Mouse (Mus musculus) midbrain, embryonic 14.5 days (tissue): ENCODE results near the gene Tmem266. TPM values are rescaled to one million over a fixed set of nuclear protein-coding genes. Genes with fewer than 3 reads are reported as not detected.
A peak's percentile ranks its signal among the peaks of the same experiment; 100 is the strongest.

Experiments
- ATAC-seq: fragments of 200-750 bp; cut with Nextera tagmentation; 2 replicates; pipeline ENCODE4 v1.8.0; 2017; ENCODE audit warnings: moderate number of reproducible peaks, moderate library complexity; ENCODE audit not compliant: low FRiP score, low TSS enrichment
- DNase-seq: peaks from one replicate; pipeline ENCODE4 v3.0.0-alpha.2; 2015
- H3K27ac ChIP-seq: fragments of 300-500 bp; sonication (generic); replicated peaks from 2 replicates; pipeline ENCODE4 v1.5.1; 2014; ENCODE audit warnings: mild to moderate bottlenecking, low read depth, low read length, moderate library complexity
- H3K27me3 ChIP-seq: fragments of 300-500 bp; sonication (generic); 2 replicates; pipeline ENCODE4 v1.6.1; 2014; ENCODE audit warnings: low read length, control low read depth, mixed read lengths; ENCODE audit not compliant: control insufficient read depth, insufficient read depth
- H3K36me3 ChIP-seq: fragments of 300-500 bp; sonication (generic); 2 replicates; pipeline ENCODE4 v1.6.1; 2014; ENCODE audit warnings: low read length, control low read depth; ENCODE audit not compliant: control insufficient read depth, insufficient read depth
- H3K4me1 ChIP-seq: fragments of 300-500 bp; sonication (generic); 2 replicates; pipeline ENCODE4 v1.6.1; 2014; ENCODE audit warnings: mild to moderate bottlenecking, antibody characterized with exemption, low read length, control low read depth; ENCODE audit not compliant: control insufficient read depth, insufficient read depth
- H3K4me2 ChIP-seq: fragments of 300-500 bp; sonication (generic); 2 replicates; pipeline ENCODE4 v1.6.1; 2014; ENCODE audit warnings: mild to moderate bottlenecking, low read length, moderate library complexity
- H3K4me3 ChIP-seq: fragments of 300-500 bp; sonication (generic); replicated peaks from 2 replicates; pipeline ENCODE4 v1.5.1; 2014; ENCODE audit warnings: low read depth, low read length
- H3K9ac ChIP-seq: fragments of 300-500 bp; sonication (generic); replicated peaks from 2 replicates; pipeline ENCODE4 v1.6.1; 2014; ENCODE audit warnings: mild to moderate bottlenecking, low read length, moderate library complexity
- H3K9me3 ChIP-seq: fragments of 300-500 bp; sonication (generic); 2 replicates; pipeline ENCODE4 v1.6.1; 2016; ENCODE audit warnings: low read length, control low read depth, mixed read lengths; ENCODE audit not compliant: control insufficient read depth
- WGBS: fragments of 180-500 bp; shearing (Covaris S2); extraction: QIAGEN DNeasy Blood & Tissue Kit; methylation state at CpG from one replicate; pipeline ENCODE4 v1.1.7; 2014; 5-methylcytosine and 5-hydroxymethylcytosine counted together
- polyA plus RNA-seq: library from polyadenylated mRNA; unstranded; fragments of >200 nt; fragmentation: Nextera tagmentation; extraction: Ambion mirVana; gene quantifications from 2 replicates; pipeline ENCODE4 v1.2.1, GENCODE M21; 2014

The Tmem266 gene
- polyA plus RNA-seq, 1 experiment from 2014 or later = 2.4 TPM

DNA sequence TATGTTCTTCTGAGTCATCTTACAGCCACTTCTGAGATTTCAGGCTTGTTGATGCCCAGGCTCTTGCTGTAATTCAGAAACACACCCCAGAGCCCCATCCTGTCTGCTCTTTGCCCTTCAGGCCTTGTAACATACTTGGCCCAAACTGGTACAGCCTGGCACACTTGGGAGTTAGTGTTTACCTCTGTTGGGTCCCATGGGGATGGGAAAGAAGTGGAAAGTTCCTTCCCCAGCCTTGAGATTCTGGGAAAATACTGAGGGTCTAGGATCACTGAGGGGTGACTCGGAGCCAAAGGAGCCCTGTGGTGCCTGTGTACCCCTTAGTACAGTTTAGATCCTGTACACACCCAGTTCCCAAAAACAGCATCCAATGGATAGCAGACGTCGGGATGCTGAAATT lies 95.1 kb downstream of the Tmem266 start:
- H3K4me1 ChIP-seq = no peaks in the 10 kb centered on the region
- ATAC-seq (no peak), DNase-seq (no peak)
- H3K9me3 ChIP-seq = no peaks in the 10 kb centered on the region
- no peak overlapping the region for H3K4me2 ChIP-seq
- H3K27ac ChIP-seq = no peak overlapping the region
- no peaks in the 10 kb centered on the region for H3K36me3 ChIP-seq
- H3K27me3 ChIP-seq = no peaks in the 10 kb centered on the region
- H3K9ac ChIP-seq = no peak overlapping the region
- H3K4me3 ChIP-seq = no peak overlapping the region
- 95% methylated on average over 3 of the region's 3 CpGs for WGBS

DNA sequence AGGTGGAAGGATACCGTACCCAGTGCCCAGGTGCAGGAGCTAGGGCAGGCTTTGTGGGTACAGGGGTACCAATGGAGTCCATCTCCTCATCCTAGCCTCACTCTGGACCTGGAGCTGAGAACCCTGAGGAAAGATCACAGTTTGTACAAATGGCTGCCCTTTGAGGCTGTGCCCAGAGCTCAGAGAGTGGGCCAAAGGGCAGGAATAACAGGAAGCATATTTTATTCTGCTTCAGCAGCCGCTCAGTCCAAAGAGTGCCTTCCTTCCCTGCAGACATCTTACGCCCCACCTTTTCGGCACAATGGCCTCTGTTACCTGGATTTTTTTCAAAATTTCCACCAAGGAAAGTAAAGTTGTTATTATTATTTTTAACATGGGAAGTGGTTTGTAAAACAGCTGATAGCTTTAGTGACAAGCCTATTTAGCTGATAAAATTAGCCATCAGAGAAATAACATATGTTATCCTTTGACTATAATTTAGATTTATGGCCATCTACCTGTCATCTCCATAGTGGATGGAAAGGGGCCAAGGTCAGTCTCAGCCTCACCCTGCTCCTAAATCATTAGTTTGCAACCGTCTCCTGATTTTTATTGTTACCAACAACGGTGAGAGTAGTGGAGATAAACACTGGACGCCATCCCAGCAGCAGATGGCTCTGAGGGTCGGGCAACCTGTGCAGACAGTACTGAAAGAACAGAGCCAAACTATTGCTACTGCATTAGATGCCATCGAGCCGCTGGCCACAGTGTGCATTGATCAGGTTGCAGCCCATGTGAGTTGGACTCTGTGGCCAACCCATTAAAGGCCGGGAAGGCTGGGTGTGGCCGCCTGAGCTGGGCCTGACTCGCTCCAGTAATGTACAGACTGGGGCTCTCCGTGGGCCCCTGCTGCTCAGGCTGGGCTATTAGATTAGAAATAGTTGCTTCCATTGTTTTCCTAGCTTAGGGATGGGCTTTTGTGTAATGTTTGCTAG lies 97.0 kb downstream of the Tmem266 start:
- Histone ChIP-seq H3K9ac (no peak overlapping the region), H3K4me3 (no peak overlapping the region), H3K4me1 (no peaks in the 10 kb centered on the region), H3K27ac (no peak overlapping the region), H3K9me3 (no peaks in the 10 kb centered on the region), H3K36me3 (no peaks in the 10 kb centered on the region), H3K27me3 (no peaks in the 10 kb centered on the region), H3K4me2 (no peak overlapping the region)
- 76% methylated on average over 14 of the region's 14 CpGs for WGBS
- DNase-seq = no peak
- no peak for ATAC-seq

DNA sequence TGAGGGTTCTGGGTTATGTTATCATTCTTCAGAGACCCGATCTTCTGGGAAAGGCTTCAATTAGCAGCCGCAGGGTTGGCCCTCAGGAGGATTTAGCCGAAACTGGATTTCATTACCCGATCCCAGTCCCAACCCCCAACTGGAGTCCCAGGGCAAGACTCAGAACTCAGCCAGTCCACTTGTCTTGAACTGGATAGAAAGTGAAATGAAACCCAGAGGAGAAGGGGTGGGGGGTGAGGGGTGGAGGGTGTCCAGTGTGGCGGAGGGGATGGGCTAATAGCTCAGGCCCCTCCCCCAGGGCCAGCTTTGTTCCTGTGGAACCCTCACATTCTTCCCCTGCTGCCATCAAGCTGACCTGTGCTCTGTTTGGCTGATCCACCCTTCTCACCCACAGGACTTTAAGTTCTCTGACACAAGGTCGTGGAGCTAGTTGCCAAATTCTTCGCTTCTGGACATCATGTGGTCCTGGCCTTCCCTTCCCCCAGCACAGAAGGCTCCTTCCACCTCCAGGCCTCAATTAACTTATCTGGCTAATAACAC lies 98.6 kb downstream of the Tmem266 start:
- Histone ChIP-seq H3K4me2 (no peak overlapping the region), H3K4me3 (no peak overlapping the region), H3K27me3 (no peaks in the 10 kb centered on the region), H3K4me1 (0 out of 2 replicates have a peak, but pooled peaks cover 3% of the 10 kb centered on the region), H3K36me3 (no peaks in the 10 kb centered on the region), H3K9ac (no peak overlapping the region), H3K9me3 (no peaks in the 10 kb centered on the region), H3K27ac (no peak overlapping the region)
- ATAC-seq (no peak), DNase-seq (no peak)
- WGBS = 73% methylated on average over 7 of the region's 7 CpGs

DNA sequence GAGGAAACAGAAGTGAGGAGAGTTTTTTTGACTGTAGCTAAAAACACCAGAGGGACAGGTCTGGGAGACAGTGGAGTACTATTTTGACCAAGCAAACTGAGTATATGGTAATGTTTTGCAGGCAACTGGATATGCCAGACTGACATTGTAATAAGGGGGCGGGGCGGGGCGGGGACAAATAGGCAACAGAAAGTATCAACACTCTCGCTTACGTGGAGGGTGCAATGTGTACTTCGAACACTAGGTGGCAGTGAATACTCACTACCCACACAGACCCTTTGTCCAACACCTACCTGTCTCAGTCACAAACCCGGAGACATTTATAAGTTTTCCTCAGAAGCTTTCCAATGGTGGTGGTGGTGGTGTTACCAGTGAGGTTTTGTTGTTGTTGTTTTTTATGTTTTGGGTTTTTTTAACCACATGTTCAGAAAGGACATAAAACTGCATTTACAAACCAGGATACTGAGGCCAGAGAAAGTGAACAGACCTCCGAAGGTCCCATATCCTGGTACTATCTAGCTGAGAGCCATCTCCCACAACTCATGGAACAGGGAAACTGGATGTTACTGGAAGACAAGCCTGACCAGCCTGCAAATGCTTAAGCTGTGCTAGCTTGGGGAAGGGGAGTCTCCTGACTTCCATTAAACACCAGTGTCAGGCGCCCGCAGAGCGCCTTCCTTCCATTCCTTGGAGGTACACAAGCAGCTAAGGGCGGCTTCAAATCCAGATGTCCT lies 102.7 kb downstream of the Tmem266 start:
- H3K9ac ChIP-seq = no peak overlapping the region
- 37% methylated on average over 12 of the region's 12 CpGs for WGBS
- ATAC-seq = peak; percentile 60; the same call in 1 of the 2 replicates
- no peaks in the 10 kb centered on the region for H3K9me3 ChIP-seq
- H3K4me3 ChIP-seq = no peak overlapping the region
- peak; percentile 89 for DNase-seq
- no peaks in the 10 kb centered on the region for H3K27me3 ChIP-seq
- H3K36me3 ChIP-seq = no peaks in the 10 kb centered on the region
- peak overlapping the region; percentile 30; the same call in 1 of the 2 replicates for H3K4me2 ChIP-seq
- H3K27ac ChIP-seq = no peak overlapping the region
- 0 out of 2 replicates have a peak, but pooled peaks cover 3% of the 10 kb centered on the region for H3K4me1 ChIP-seq

GRCm38 (mm10) chr9:55430133-55430532 lies 103.4 kb downstream of the Tmem266 start:
- DNase-seq = peak; percentile 53
- Histone ChIP-seq H3K27ac (no peak overlapping the region), H3K9ac (no peak overlapping the region), H3K36me3 (no peaks in the 10 kb centered on the region), H3K27me3 (no peaks in the 10 kb centered on the region), H3K4me1 (0 out of 2 replicates have a peak, but pooled peaks cover 3% of the 10 kb centered on the region), H3K4me2 (peak overlapping the region; percentile 30), H3K9me3 (no peaks in the 10 kb centered on the region), H3K4me3 (no peak overlapping the region)
- ATAC-seq = no peak
- WGBS = 30% methylated on average over 20 of the region's 20 CpGs

- no peak for DNase-seq
- Histone ChIP-seq H3K27me3 (no peaks in the 10 kb centered on the region), H3K9ac (no peak overlapping the region), H3K4me2 (no peak overlapping the region), H3K4me3 (no peak overlapping the region), H3K9me3 (no peaks in the 10 kb centered on the region), H3K27ac (no peak overlapping the region), H3K4me1 (0 out of 2 replicates have a peak, but pooled peaks cover 3% of the 10 kb centered on the region), H3K36me3 (no peaks in the 10 kb centered on the region)
- ATAC-seq = no peak
- WGBS = 78% methylated on average over 14 of the region's 14 CpGs
These were observed 105.9 kb downstream of the Tmem266 start for GRCm38 (mm10) chr9:55432306-55433289.

- Histone ChIP-seq H3K27me3 (no peaks in the 10 kb centered on the region), H3K36me3 (no peaks in the 10 kb centered on the region), H3K4me2 (no peak overlapping the region), H3K4me3 (no peak overlapping the region), H3K27ac (no peak overlapping the region), H3K9ac (no peak overlapping the region), H3K9me3 (no peaks in the 10 kb centered on the region), H3K4me1 (0 out of 2 replicates have a peak, but pooled peaks cover 3% of the 10 kb centered on the region)
- 73% methylated on average over 5 of the region's 5 CpGs for WGBS
- DNase-seq = no peak
- ATAC-seq = no peak
These were observed 107.2 kb downstream of the Tmem266 start for GRCm38 (mm10) chr9:55433875-55434274.

- 57% methylated on average over 3 of the region's 3 CpGs for WGBS
These were observed 111.7 kb downstream of the Tmem266 start for GRCm38 (mm10) chr9:55438433-55438832.

More at GRCm38 (mm10) chr9:55438433-55438832, 111.7 kb downstream of the Tmem266 start:
- no peak overlapping the region for H3K9ac ChIP-seq
- ATAC-seq = no peak
- no peak for DNase-seq
- no peaks in the 10 kb centered on the region for H3K36me3 ChIP-seq
- no peaks in the 10 kb centered on the region for H3K9me3 ChIP-seq
- H3K4me3 ChIP-seq = no peak overlapping the region
- H3K27ac ChIP-seq = no peak overlapping the region
- H3K4me2 ChIP-seq = no peak overlapping the region
- no peaks in the 10 kb centered on the region for H3K4me1 ChIP-seq
- no peaks in the 10 kb centered on the region for H3K27me3 ChIP-seq
